Mouse (Mus musculus) limb, embryonic 15.5 days (tissue): ENCODE measurements around the gene Tmem26. TPM values are rescaled to one million over a fixed set of nuclear protein-coding genes. Genes with fewer than 3 reads are reported as not detected.

Experiments used
- ATAC-seq: fragments of 200-750 bp; cut with Nextera tagmentation; 2 replicates; pipeline ENCODE4 v1.8.0; 2017; ENCODE audit warnings: low read depth, moderate TSS enrichment; ENCODE audit not compliant: insufficient number of reproducible peaks, low FRiP score, low TSS enrichment
- H3K27ac ChIP-seq: fragments of 300-500 bp; sonication (generic); 2 replicates; pipeline ENCODE4 v1.5.1; 2015; ENCODE audit warnings: moderate library complexity, mild to moderate bottlenecking, inconsistent platforms
- H3K27me3 ChIP-seq: fragments of 300-500 bp; sonication (generic); 2 replicates; pipeline ENCODE4 v1.6.1; 2015; ENCODE audit warnings: inconsistent platforms
- H3K36me3 ChIP-seq: fragments of 300-500 bp; sonication (generic); 2 replicates; pipeline ENCODE4 v1.6.1; 2015; ENCODE audit warnings: inconsistent platforms
- H3K4me1 ChIP-seq: fragments of 300-500 bp; sonication (generic); 2 replicates; pipeline ENCODE4 v1.6.1; 2015; ENCODE audit warnings: inconsistent platforms
- H3K4me2 ChIP-seq: fragments of 300-500 bp; sonication (generic); 2 replicates; pipeline ENCODE4 v1.6.1; 2015; ENCODE audit warnings: mild to moderate bottlenecking, inconsistent platforms
- H3K4me3 ChIP-seq: fragments of 300-500 bp; sonication (generic); 2 replicates; pipeline ENCODE4 v1.5.1; 2015; ENCODE audit warnings: mild to moderate bottlenecking, inconsistent platforms
- H3K9ac ChIP-seq: fragments of 300-500 bp; sonication (generic); 2 replicates; pipeline ENCODE4 v1.6.1; 2015; ENCODE audit warnings: inconsistent platforms
- H3K9me3 ChIP-seq: fragments of 300-500 bp; sonication (generic); 2 replicates; pipeline ENCODE4 v1.6.1; 2016; ENCODE audit warnings: inconsistent platforms
- WGBS: fragments of 180-500 bp; shearing (Covaris S2); methylation state at CpG from one replicate; pipeline ENCODE4 v1.1.7; 2015; 5-methylcytosine and 5-hydroxymethylcytosine counted together
- polyA plus RNA-seq: library from polyadenylated mRNA; unstranded; fragments of >200 nt; fragmentation: Nextera tagmentation; extraction: Ambion mirVana; gene quantifications from 2 replicates; pipeline ENCODE4 v1.2.1, GENCODE M21; 2015

The Tmem26 gene
- polyA plus RNA-seq, 1 experiment from 2014 or later = 46.0 TPM

DNA sequence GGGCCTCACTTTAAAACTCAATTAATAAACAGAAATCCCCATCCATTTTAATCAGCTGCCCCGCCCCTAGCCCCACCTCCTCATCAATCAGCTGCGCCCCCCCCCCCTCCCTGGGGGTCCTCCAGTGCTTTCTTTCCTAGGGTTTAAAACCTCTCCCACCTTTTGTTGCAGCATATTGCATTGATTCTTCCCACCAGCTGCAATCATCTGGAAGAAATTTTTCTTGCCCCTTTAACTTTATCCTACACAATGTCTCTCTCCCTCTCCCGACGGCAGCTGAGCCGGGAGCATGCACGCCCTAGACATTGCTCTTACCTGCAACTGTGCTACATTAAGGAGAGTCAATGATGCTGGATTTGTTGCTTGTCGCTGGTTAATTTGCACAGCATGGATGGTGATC, 36.3 kb downstream of the Tmem26 start:
- no peaks in the 10 kb centered on the region for H3K4me1 ChIP-seq
- no peaks in the 10 kb centered on the region for H3K27me3 ChIP-seq
- H3K36me3 ChIP-seq = 0 out of 2 replicates have a peak, but pooled peaks cover 3% of the 10 kb centered on the region
- H3K27ac ChIP-seq = no peak overlapping the region
- 46% methylated on average over 7 of the region's 7 CpGs for WGBS
- no peaks in the 10 kb centered on the region for H3K9me3 ChIP-seq
- no peak overlapping the region for H3K4me3 ChIP-seq
- no peak for ATAC-seq
- H3K9ac ChIP-seq = no peak overlapping the region
- no peak overlapping the region for H3K4me2 ChIP-seq

DNA sequence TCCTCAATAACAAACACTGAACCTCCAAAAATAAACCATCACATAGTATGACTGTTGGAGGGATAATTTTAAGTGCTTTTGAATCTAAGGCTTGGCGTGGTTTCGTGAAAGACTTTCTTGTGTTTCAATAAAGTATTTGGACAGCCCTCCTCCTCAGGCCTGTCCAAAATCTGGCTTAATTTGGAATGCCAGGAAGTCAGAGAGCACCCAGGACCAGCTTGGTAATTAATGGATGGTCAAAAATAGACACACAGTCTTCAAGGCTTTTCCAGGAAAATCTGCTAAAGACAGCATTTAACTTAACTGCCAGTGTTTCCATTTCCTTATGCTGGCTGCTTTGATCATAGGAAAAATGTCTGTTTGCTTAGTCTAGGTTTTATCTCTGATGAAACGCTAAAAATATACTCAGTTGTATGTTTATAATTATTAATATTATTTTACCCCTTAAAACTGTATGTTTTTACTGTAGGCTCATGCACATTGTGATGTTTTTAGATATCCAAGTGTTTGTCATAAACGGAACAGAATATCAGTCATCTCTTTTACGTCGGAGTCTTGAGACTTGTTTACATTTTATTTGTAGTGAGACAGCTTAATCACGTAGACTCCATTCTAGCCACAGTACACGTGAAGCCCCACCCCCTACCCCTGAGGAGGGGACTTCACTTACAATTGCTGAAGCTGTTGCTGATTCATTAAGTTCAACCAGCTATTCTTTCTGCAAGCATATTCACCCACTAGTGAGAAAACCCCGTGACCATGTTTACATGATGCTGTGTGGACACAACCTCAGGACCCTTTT, 57.8 kb downstream of the Tmem26 start:
- no peaks in the 10 kb centered on the region for H3K27me3 ChIP-seq
- H3K9me3 ChIP-seq = no peaks in the 10 kb centered on the region
- WGBS = 52% methylated on average over 9 of the region's 9 CpGs
- no peak for ATAC-seq
- no peak overlapping the region for H3K9ac ChIP-seq
- H3K4me3 ChIP-seq = no peak overlapping the region
- H3K4me1 ChIP-seq = peaks cover 9% of the 10 kb centered on the region
- peak overlapping the region; percentile 51 for H3K27ac ChIP-seq
- H3K36me3 ChIP-seq = peaks cover 13% of the 10 kb centered on the region
- H3K4me2 ChIP-seq = no peak overlapping the region

DNA sequence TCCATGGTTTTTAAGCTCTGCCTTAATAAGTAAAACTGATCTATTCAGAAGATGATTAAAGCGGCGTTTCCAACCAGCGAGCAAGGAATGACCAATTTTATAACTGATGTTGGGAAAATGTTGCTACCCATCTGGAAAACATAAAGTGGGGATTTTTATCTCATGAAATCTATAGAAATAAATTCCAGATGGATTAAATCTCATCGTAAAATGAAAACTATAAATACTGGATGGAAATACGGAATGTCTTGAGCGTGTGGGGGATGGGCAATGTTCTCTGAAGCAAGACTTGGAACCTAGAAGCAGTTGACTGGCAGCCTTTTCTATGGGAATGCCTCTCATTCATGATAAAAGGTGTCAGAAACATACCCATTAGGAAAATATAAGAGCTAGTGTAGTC, 59.3 kb downstream of the Tmem26 start:
- 36% methylated on average over 6 of the region's 6 CpGs for WGBS
- Histone ChIP-seq H3K9ac (no peak overlapping the region), H3K4me3 (no peak overlapping the region), H3K27ac (peak overlapping the region; percentile 51), H3K4me2 (no peak overlapping the region), H3K27me3 (no peaks in the 10 kb centered on the region), H3K9me3 (no peaks in the 10 kb centered on the region), H3K4me1 (peaks cover 9% of the 10 kb centered on the region), H3K36me3 (peaks cover 13% of the 10 kb centered on the region)
- no peak for ATAC-seq

DNA sequence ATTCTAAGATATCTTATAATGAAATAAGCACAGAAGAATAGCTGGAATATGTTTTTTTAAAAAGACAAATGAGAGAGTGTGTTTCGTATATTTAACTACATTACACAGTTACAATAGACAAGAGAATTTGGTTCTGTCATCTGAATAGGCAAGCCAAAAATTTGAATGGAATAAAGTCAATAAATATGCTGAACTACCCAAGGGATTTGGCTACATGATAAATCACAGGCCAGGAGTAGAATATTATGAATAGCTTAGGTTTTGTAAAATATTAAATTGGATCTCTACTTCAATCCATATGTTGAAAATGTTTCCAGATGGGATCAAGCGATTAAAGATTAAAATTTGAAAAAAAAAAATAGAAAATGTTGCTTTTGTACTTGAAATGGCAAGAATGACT, 60.4 kb downstream of the Tmem26 start:
- Histone ChIP-seq H3K4me3 (no peak overlapping the region), H3K27me3 (no peaks in the 10 kb centered on the region), H3K9me3 (no peaks in the 10 kb centered on the region), H3K27ac (no peak overlapping the region), H3K4me2 (no peak overlapping the region), H3K9ac (no peak overlapping the region), H3K4me1 (peaks cover 9% of the 10 kb centered on the region), H3K36me3 (0 out of 2 replicates have a peak, but pooled peaks cover 7% of the 10 kb centered on the region)
- ATAC-seq = no peak
- WGBS = 61% methylated on average over 2 of the region's 2 CpGs

DNA sequence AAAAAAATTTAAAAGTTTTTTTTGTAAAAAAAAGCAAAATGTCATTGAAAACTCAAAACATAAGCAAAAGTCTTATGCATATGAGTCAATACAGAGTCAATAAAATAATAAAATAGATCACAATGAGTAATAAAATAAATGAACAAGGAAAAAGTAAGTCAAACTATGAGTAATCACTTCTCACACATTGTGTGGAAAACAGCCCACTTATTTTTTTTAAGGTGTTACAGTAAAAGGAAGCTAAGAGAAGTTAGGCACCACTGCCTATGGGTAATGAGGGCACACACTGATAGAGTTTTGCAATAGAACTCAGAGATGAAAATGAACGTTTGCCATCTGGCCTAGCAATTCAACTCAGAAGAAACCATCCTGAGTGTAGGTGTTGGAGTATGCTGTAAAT, 61.0 kb downstream of the Tmem26 start:
- 0 out of 2 replicates have a peak, but pooled peaks cover 2% of the 10 kb centered on the region for H3K36me3 ChIP-seq
- no peak for ATAC-seq
- H3K27ac ChIP-seq = no peak overlapping the region
- H3K9me3 ChIP-seq = no peaks in the 10 kb centered on the region
- WGBS = 73% methylated on average over 1 of the region's 1 CpGs
- H3K4me2 ChIP-seq = no peak overlapping the region
- H3K9ac ChIP-seq = no peak overlapping the region
- peaks cover 9% of the 10 kb centered on the region for H3K4me1 ChIP-seq
- H3K4me3 ChIP-seq = no peak overlapping the region
- no peaks in the 10 kb centered on the region for H3K27me3 ChIP-seq

DNA sequence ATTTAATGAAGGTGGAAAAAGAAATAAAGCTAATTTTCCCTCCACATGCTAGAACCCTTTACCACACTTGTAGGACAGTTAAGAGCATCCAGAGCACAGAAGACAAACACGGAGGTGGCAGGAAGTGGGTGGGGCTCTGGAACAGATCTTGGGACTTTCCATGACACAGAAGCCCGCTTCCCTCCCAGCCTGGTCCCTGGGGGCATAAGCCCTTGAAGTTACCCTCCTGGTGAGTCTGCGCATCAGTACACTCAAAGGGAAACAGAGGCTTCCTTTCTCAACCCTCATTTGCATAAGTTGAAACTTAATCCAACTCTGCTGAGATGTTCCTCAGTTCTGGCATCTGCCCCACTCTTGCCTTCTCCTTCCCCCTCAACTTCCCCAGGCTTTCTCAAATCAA, 72.0 kb downstream of the Tmem26 start:
- ATAC-seq = no peak
- no peaks in the 10 kb centered on the region for H3K27me3 ChIP-seq
- no peak overlapping the region for H3K4me3 ChIP-seq
- no peaks in the 10 kb centered on the region for H3K9me3 ChIP-seq
- peaks cover 9% of the 10 kb centered on the region; the same call in 1 of the 2 replicates for H3K4me1 ChIP-seq
- H3K36me3 ChIP-seq = no peaks in the 10 kb centered on the region
- peak overlapping the region; percentile 44; the same call in 1 of the 2 replicates for H3K27ac ChIP-seq
- WGBS = 16% methylated on average over 3 of the region's 3 CpGs
- H3K4me2 ChIP-seq = no peak overlapping the region
- H3K9ac ChIP-seq = no peak overlapping the region

DNA sequence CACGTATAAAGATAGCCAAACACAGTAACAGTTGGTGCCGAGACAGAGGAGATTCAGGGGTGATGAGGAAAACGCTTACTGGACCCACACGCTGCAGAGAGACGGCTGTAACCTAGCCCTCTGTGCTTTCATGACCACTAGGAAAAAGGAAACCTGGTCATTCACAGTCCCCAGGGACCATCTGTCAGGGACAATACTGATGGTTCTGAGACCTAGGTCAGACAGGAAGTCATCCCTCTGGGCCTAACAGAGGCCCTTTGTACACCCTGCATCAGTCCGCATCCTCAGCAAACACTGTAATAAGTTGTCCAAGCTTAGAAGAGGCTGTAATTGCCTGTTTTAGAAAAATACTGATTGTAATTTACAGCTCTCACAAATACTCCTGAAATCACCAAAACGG, 76.4 kb downstream of the Tmem26 start:
- no peak overlapping the region for H3K4me3 ChIP-seq
- no peaks in the 10 kb centered on the region for H3K36me3 ChIP-seq
- no peak overlapping the region for H3K9ac ChIP-seq
- no peaks in the 10 kb centered on the region for H3K27me3 ChIP-seq
- peaks cover 9% of the 10 kb centered on the region; the same call in 1 of the 2 replicates for H3K4me1 ChIP-seq
- no peak for ATAC-seq
- H3K9me3 ChIP-seq = no peaks in the 10 kb centered on the region
- H3K27ac ChIP-seq = no peak overlapping the region
- H3K4me2 ChIP-seq = no peak overlapping the region
- 56% methylated on average over 7 of the region's 7 CpGs for WGBS

DNA sequence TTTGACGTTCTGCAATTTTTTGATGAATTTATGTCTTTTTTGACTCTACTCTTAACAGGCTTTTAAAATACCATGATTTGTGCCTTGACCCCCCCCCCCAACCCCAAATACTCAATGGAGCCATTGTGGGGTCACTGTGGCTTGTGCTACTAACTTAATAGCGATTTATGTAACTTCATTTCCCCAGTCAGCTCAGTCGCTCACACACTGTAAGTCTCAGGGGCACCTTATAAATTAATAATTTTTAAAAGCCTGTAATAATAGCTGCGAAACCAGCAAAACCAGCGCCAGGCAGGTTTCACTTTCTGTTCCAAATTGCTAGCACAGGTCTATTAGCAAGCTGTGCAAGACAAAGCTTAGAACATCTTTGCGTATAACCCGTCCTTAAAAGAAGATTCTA, 76.9 kb downstream of the Tmem26 start:
- no peaks in the 10 kb centered on the region for H3K9me3 ChIP-seq
- H3K4me3 ChIP-seq = no peak overlapping the region
- H3K27me3 ChIP-seq = no peaks in the 10 kb centered on the region
- no peak overlapping the region for H3K4me2 ChIP-seq
- no peaks in the 10 kb centered on the region for H3K36me3 ChIP-seq
- H3K27ac ChIP-seq = no peak overlapping the region
- H3K9ac ChIP-seq = no peak overlapping the region
- peaks cover 4% of the 10 kb centered on the region; the same call in 1 of the 2 replicates for H3K4me1 ChIP-seq
- no peak for ATAC-seq
- 46% methylated on average over 7 of the region's 7 CpGs for WGBS

DNA sequence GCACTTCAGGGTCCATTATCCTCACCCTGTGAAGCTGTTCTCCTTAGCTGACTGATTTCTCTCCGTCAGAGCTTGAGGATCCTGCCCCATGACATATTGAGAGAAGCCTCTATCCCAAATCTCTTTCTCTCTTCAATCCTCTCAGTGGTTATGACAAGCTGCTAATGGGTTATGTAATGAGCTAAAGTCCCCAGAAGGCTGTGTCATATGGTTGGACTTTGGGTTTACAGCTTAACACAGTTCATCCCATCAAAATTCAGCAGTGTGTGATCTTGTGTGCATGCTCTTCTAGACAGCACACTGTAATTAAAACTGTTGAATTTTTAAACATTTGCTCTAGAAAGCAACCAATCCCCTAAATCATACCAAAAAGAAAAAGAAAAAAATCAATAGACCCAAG, 82.9 kb downstream of the Tmem26 start:
- H3K4me2 ChIP-seq = no peak overlapping the region
- WGBS = 83% methylated on average over 1 of the region's 1 CpGs
- H3K9ac ChIP-seq = no peak overlapping the region
- no peaks in the 10 kb centered on the region for H3K36me3 ChIP-seq
- no peaks in the 10 kb centered on the region for H3K27me3 ChIP-seq
- H3K9me3 ChIP-seq = no peaks in the 10 kb centered on the region
- no peak overlapping the region for H3K27ac ChIP-seq
- no peak overlapping the region for H3K4me3 ChIP-seq
- H3K4me1 ChIP-seq = no peaks in the 10 kb centered on the region
- no peak for ATAC-seq

DNA sequence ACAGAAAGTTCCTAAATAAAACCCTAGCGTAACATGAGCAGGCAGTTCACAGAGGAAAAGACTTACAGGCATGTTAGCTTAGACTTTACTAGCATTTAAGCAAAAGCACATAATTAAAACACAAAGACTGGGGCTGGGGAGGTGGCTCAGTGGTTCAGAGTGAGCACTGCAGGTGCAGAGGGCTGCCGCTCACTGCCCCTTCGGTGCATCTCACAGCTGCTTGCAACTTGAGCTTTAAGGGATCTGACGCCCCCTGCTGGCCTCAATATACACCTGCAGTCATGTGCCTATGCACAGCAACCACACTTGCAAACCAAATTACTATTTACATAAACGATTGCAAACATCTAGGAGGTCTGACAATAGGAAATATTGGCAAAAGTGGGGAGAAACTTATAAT, 87.5 kb downstream of the Tmem26 start:
- no peaks in the 10 kb centered on the region for H3K9me3 ChIP-seq
- ATAC-seq = no peak
- H3K4me2 ChIP-seq = no peak overlapping the region
- H3K4me3 ChIP-seq = no peak overlapping the region
- 59% methylated on average over 5 of the region's 5 CpGs for WGBS
- no peak overlapping the region for H3K27ac ChIP-seq
- no peaks in the 10 kb centered on the region for H3K36me3 ChIP-seq
- no peaks in the 10 kb centered on the region for H3K27me3 ChIP-seq
- H3K4me1 ChIP-seq = no peaks in the 10 kb centered on the region
- no peak overlapping the region for H3K9ac ChIP-seq

DNA sequence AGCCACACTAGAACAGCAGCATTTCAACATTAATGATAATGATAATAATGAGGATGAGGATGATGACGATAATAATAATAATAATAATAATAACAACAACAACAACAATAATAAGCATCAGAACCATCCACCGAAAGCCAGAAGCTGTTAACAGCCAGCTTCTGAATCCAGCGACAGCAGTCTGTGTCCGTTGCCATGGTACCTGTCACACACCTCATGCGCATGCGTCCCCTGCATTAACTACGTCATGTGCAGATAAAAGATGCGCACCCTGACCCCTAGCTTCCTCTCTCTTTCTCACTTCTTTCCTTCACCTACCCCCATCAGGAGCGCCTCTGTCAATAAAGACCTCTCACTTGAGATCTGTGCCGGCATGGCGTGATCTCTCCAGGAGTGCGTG, 89.3 kb downstream of the Tmem26 start:
- Histone ChIP-seq H3K4me3 (no peak overlapping the region), H3K9ac (no peak overlapping the region), H3K9me3 (no peaks in the 10 kb centered on the region), H3K27me3 (no peaks in the 10 kb centered on the region), H3K36me3 (no peaks in the 10 kb centered on the region), H3K27ac (no peak overlapping the region), H3K4me1 (no peaks in the 10 kb centered on the region), H3K4me2 (no peak overlapping the region)
- ATAC-seq = no peak
- WGBS = 91% methylated on average over 12 of the region's 12 CpGs

DNA sequence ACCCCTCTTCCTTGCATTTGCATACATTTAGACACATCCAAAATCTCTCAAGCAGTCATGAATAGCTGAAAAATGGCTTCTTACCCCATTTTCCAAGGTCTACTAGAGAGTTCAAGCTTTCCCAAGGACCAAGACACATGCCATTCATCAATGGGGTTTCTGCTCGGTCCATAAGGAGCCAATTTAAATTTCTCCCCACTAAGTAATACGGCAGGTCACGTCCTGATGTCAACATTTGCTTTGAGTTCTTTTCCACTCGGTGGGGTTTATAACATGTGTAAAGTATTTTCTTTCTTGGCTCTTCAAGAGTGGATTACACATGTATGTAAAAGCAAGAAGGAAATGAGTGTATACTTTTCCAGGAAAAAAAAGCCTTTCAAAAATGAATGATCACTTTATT, 93.8 kb downstream of the Tmem26 start:
- Histone ChIP-seq H3K27ac (no peak overlapping the region), H3K4me1 (no peaks in the 10 kb centered on the region), H3K36me3 (no peaks in the 10 kb centered on the region), H3K27me3 (no peaks in the 10 kb centered on the region), H3K9me3 (no peaks in the 10 kb centered on the region), H3K9ac (no peak overlapping the region), H3K4me3 (no peak overlapping the region), H3K4me2 (no peak overlapping the region)
- 29% methylated on average over 4 of the region's 4 CpGs for whole genome bisulfite sequencing
- ATAC-seq = no peak
